Mouse (Mus musculus): ENCODE results near the gene Cdh18. TPM values are rescaled to one million over a fixed set of nuclear protein-coding genes. Genes with fewer than 3 reads are reported as not detected.

Gene Cdh18
- polyA plus RNA-seq, 1 experiment from 2014 or later, result 1.3 TPM

- Histone ChIP-seq H3K36me3 (ENCODE audit: control insufficient read depth, insufficient read depth, low read length) (no peaks in the 10 kb centered on the region), H3K4me3 (ENCODE audit: low read depth, low read length) (no peak overlapping the region), H3K27ac (ENCODE audit: low read depth, low read length) (no peak overlapping the region), H3K4me2 (replicated peaks; ENCODE audit: low read depth, low read length) (no peak overlapping the region), H3K9me3 (ENCODE audit: control insufficient read depth, low read length) (no peaks in the 10 kb centered on the region), H3K27me3 (ENCODE audit: control insufficient read depth, insufficient read depth, low read length) (no peaks in the 10 kb centered on the region), H3K4me1 (replicated peaks; ENCODE audit: control insufficient read depth, insufficient read depth, low read length) (no peaks in the 10 kb centered on the region), H3K9ac (ENCODE audit: low read depth, low read length) (no peak overlapping the region)
- WGBS, result 89% methylated on average over 4 of the region's 4 CpGs
- no peak for ATAC-seq (ENCODE audit: low FRiP score)
- DNase-seq (ENCODE audit: low spot score), result no peak
Measured at GRCm38 (mm10) chr15:23164869-23165268, 616.0 kb downstream of the Cdh18 start.

- no peaks in the 10 kb centered on the region for H3K9me3 ChIP-seq (ENCODE audit: control insufficient read depth, low read length)
- H3K4me3 ChIP-seq (ENCODE audit: low read depth, low read length), result no peak overlapping the region
- no peak overlapping the region for H3K27ac ChIP-seq (ENCODE audit: low read depth, low read length)
- no peak for ATAC-seq (ENCODE audit: low FRiP score)
- H3K9ac ChIP-seq (ENCODE audit: low read depth, low read length), result no peak overlapping the region
- H3K4me1 ChIP-seq (replicated peaks; ENCODE audit: control insufficient read depth, insufficient read depth, low read length), result no peaks in the 10 kb centered on the region
- H3K27me3 ChIP-seq (ENCODE audit: control insufficient read depth, insufficient read depth, low read length), result no peaks in the 10 kb centered on the region
- 76% methylated on average over 5 of the region's 5 CpGs for WGBS
- DNase-seq (ENCODE audit: low spot score), result no peak
- H3K36me3 ChIP-seq (ENCODE audit: control insufficient read depth, insufficient read depth, low read length), result no peaks in the 10 kb centered on the region
- H3K4me2 ChIP-seq (replicated peaks; ENCODE audit: low read depth, low read length), result no peak overlapping the region
Measured at GRCm38 (mm10) chr15:23174623-23175022, 625.8 kb downstream of the Cdh18 start.

- 92% methylated on average over 3 of the region's 3 CpGs for WGBS
- Histone ChIP-seq H3K4me2 (replicated peaks; ENCODE audit: low read depth, low read length) (no peak overlapping the region), H3K9me3 (ENCODE audit: control insufficient read depth, low read length) (no peaks in the 10 kb centered on the region), H3K9ac (ENCODE audit: low read depth, low read length) (no peak overlapping the region), H3K4me3 (ENCODE audit: low read depth, low read length) (no peak overlapping the region), H3K27ac (ENCODE audit: low read depth, low read length) (no peak overlapping the region), H3K36me3 (ENCODE audit: control insufficient read depth, insufficient read depth, low read length) (no peaks in the 10 kb centered on the region), H3K4me1 (replicated peaks; ENCODE audit: control insufficient read depth, insufficient read depth, low read length) (no peaks in the 10 kb centered on the region), H3K27me3 (ENCODE audit: control insufficient read depth, insufficient read depth, low read length) (no peaks in the 10 kb centered on the region)
- ATAC-seq (ENCODE audit: low FRiP score) (no peak), DNase-seq (ENCODE audit: low spot score) (no peak)
Measured at GRCm38 (mm10) chr15:23212068-23212467, 663.2 kb downstream of the Cdh18 start.

GRCm38 (mm10) chr15:23230616-23231015 is 681.8 kb downstream of the Cdh18 start:
- DNase-seq (ENCODE audit: low spot score) (no peak), ATAC-seq (ENCODE audit: low FRiP score) (no peak)
- WGBS, result 76% methylated on average over 2 of the region's 2 CpGs
- Histone ChIP-seq H3K36me3 (ENCODE audit: control insufficient read depth, insufficient read depth, low read length) (no peaks in the 10 kb centered on the region), H3K9me3 (ENCODE audit: control insufficient read depth, low read length) (no peaks in the 10 kb centered on the region), H3K9ac (ENCODE audit: low read depth, low read length) (no peak overlapping the region), H3K27me3 (ENCODE audit: control insufficient read depth, insufficient read depth, low read length) (no peaks in the 10 kb centered on the region), H3K27ac (ENCODE audit: low read depth, low read length) (no peak overlapping the region), H3K4me2 (replicated peaks; ENCODE audit: low read depth, low read length) (no peak overlapping the region), H3K4me3 (ENCODE audit: low read depth, low read length) (no peak overlapping the region), H3K4me1 (replicated peaks; ENCODE audit: control insufficient read depth, insufficient read depth, low read length) (no peaks in the 10 kb centered on the region)

GRCm38 (mm10) chr15:23257751-23258440 is 709.1 kb downstream of the Cdh18 start:
- DNase-seq (ENCODE audit: low spot score) (no peak), ATAC-seq (ENCODE audit: low FRiP score) (no peak)
- Histone ChIP-seq H3K9me3 (ENCODE audit: control insufficient read depth, low read length) (no peaks in the 10 kb centered on the region), H3K9ac (ENCODE audit: low read depth, low read length) (no peak overlapping the region), H3K4me1 (replicated peaks; ENCODE audit: control insufficient read depth, insufficient read depth, low read length) (no peaks in the 10 kb centered on the region), H3K27me3 (ENCODE audit: control insufficient read depth, insufficient read depth, low read length) (no peaks in the 10 kb centered on the region), H3K4me3 (ENCODE audit: low read depth, low read length) (no peak overlapping the region), H3K4me2 (replicated peaks; ENCODE audit: low read depth, low read length) (no peak overlapping the region), H3K27ac (ENCODE audit: low read depth, low read length) (no peak overlapping the region), H3K36me3 (ENCODE audit: control insufficient read depth, insufficient read depth, low read length) (no peaks in the 10 kb centered on the region)
- 69% methylated on average over 5 of the region's 5 CpGs for WGBS

GRCm38 (mm10) chr15:23278421-23278820 is 729.6 kb downstream of the Cdh18 start:
- DNase-seq (ENCODE audit: low spot score), result no peak
- H3K4me1 ChIP-seq (replicated peaks; ENCODE audit: control insufficient read depth, insufficient read depth, low read length), result no peaks in the 10 kb centered on the region
- no peaks in the 10 kb centered on the region for H3K9me3 ChIP-seq (ENCODE audit: control insufficient read depth, low read length)
- H3K4me2 ChIP-seq (replicated peaks; ENCODE audit: low read depth, low read length), result no peak overlapping the region
- no peak for ATAC-seq (ENCODE audit: low FRiP score)
- no peak overlapping the region for H3K9ac ChIP-seq (ENCODE audit: low read depth, low read length)
- H3K27me3 ChIP-seq (ENCODE audit: control insufficient read depth, insufficient read depth, low read length), result no peaks in the 10 kb centered on the region
- H3K36me3 ChIP-seq (ENCODE audit: control insufficient read depth, insufficient read depth, low read length), result no peaks in the 10 kb centered on the region
- 85% methylated on average over 4 of the region's 4 CpGs for WGBS
- no peak overlapping the region for H3K27ac ChIP-seq (ENCODE audit: low read depth, low read length)
- no peak overlapping the region for H3K4me3 ChIP-seq (ENCODE audit: low read depth, low read length)

- ATAC-seq (ENCODE audit: low FRiP score) (no peak), DNase-seq (ENCODE audit: low spot score) (no peak)
- Histone ChIP-seq H3K4me2 (replicated peaks; ENCODE audit: low read depth, low read length) (no peak overlapping the region), H3K36me3 (ENCODE audit: control insufficient read depth, insufficient read depth, low read length) (no peaks in the 10 kb centered on the region), H3K4me1 (replicated peaks; ENCODE audit: control insufficient read depth, insufficient read depth, low read length) (no peaks in the 10 kb centered on the region), H3K27me3 (ENCODE audit: control insufficient read depth, insufficient read depth, low read length) (no peaks in the 10 kb centered on the region), H3K27ac (ENCODE audit: low read depth, low read length) (no peak overlapping the region), H3K4me3 (ENCODE audit: low read depth, low read length) (no peak overlapping the region), H3K9ac (ENCODE audit: low read depth, low read length) (no peak overlapping the region), H3K9me3 (ENCODE audit: control insufficient read depth, low read length) (no peaks in the 10 kb centered on the region)
- WGBS, result 64% methylated on average over 1 of the region's 1 CpGs
Measured at GRCm38 (mm10) chr15:23305018-23305417, 756.2 kb downstream of the Cdh18 start.

GRCm38 (mm10) chr15:23316766-23317165 is 767.9 kb downstream of the Cdh18 start:
- Histone ChIP-seq H3K27me3 (ENCODE audit: control insufficient read depth, insufficient read depth, low read length) (no peaks in the 10 kb centered on the region), H3K4me1 (replicated peaks; ENCODE audit: control insufficient read depth, insufficient read depth, low read length) (no peaks in the 10 kb centered on the region), H3K4me2 (replicated peaks; ENCODE audit: low read depth, low read length) (no peak overlapping the region), H3K27ac (ENCODE audit: low read depth, low read length) (no peak overlapping the region), H3K36me3 (ENCODE audit: control insufficient read depth, insufficient read depth, low read length) (no peaks in the 10 kb centered on the region), H3K9ac (ENCODE audit: low read depth, low read length) (no peak overlapping the region), H3K4me3 (ENCODE audit: low read depth, low read length) (no peak overlapping the region), H3K9me3 (ENCODE audit: control insufficient read depth, low read length) (no peaks in the 10 kb centered on the region)
- DNase-seq (ENCODE audit: low spot score), result no peak
- no peak for ATAC-seq (ENCODE audit: low FRiP score)
- 88% methylated on average over 3 of the region's 3 CpGs for WGBS

GRCm38 (mm10) chr15:23317409-23317808 is 768.6 kb downstream of the Cdh18 start:
- Histone ChIP-seq H3K4me1 (replicated peaks; ENCODE audit: control insufficient read depth, insufficient read depth, low read length) (no peaks in the 10 kb centered on the region), H3K27ac (ENCODE audit: low read depth, low read length) (no peak overlapping the region)

More at GRCm38 (mm10) chr15:23317409-23317808, 768.6 kb downstream of the Cdh18 start:
- H3K9me3 ChIP-seq (ENCODE audit: control insufficient read depth, low read length), result no peaks in the 10 kb centered on the region
- no peak for DNase-seq (ENCODE audit: low spot score)
- H3K4me3 ChIP-seq (ENCODE audit: low read depth, low read length), result no peak overlapping the region
- ATAC-seq (ENCODE audit: low FRiP score), result no peak
- no peaks in the 10 kb centered on the region for H3K36me3 ChIP-seq (ENCODE audit: control insufficient read depth, insufficient read depth, low read length)
- H3K9ac ChIP-seq (ENCODE audit: low read depth, low read length), result no peak overlapping the region
- no peaks in the 10 kb centered on the region for H3K27me3 ChIP-seq (ENCODE audit: control insufficient read depth, insufficient read depth, low read length)
- no peak overlapping the region for H3K4me2 ChIP-seq (replicated peaks; ENCODE audit: low read depth, low read length)

Measured in hindbrain, embryonic 11.5 days (tissue).